Mouse (Mus musculus): ENCODE results near the gene Zfp580.
A peak's percentile ranks its signal among the peaks of the same experiment; 100 is the strongest.

Zfp580 gene

DNA sequence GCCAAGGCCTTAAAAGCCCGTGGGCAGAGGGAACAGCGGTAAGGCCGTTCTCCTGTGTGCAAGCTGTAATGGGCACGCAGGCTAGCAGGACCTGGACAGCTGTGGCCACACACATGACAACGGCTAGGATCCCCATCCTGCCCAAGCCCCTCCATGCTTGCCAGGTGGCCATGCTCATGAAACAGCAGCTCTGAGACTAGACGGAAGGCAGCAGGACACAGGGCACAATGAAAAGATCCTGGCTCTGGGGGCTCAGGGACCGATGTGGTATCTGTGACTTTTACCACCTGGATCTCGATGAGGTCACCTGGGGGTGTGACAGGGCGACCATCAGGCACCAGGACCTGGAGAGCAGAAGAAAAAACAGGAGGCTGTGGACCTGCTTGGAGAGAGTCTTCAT lies 15.2 kb upstream of the Zfp580 start:
- no peak for DNase-seq

DNA sequence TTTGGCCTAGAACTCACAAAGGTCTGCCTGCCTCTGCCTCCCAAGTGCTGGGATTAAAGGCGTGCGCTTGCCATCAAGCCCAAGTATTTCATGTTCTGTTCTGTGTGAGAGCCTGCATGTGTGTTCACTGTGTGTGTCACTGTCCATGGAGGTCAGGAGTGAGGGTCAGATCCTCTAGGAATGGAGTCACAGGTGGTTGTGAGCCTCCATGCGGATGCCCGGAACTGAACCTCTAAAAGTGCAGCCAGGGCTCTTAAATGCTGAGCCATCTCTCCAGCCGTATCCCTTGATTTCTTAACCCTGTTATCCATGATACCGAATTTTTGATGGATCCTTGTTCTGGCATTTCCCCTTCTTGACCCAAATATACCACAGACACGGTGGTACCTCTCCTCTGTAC lies 14.3 kb upstream of the Zfp580 start:
- DNase-seq: no peak

DNA sequence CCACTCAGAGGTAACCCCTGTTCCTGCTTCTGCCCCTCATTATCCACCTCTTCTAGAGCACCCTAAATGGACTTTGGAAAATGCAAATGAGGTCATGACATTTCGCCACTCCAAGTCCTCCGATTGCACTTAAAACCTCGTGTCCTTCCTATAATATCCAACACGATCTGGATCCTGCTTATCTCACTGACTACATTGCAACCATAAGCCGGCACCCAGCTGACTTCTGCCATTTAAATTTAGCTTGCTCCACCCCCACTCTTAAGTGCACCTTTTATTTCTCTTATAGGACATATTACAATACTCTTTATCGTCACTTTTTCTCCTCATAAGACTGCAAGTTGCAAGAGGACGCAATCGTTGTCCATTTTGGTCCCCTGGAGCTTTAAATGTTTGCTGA lies 13.9 kb upstream of the Zfp580 start:
- no peak for DNase-seq

DNA sequence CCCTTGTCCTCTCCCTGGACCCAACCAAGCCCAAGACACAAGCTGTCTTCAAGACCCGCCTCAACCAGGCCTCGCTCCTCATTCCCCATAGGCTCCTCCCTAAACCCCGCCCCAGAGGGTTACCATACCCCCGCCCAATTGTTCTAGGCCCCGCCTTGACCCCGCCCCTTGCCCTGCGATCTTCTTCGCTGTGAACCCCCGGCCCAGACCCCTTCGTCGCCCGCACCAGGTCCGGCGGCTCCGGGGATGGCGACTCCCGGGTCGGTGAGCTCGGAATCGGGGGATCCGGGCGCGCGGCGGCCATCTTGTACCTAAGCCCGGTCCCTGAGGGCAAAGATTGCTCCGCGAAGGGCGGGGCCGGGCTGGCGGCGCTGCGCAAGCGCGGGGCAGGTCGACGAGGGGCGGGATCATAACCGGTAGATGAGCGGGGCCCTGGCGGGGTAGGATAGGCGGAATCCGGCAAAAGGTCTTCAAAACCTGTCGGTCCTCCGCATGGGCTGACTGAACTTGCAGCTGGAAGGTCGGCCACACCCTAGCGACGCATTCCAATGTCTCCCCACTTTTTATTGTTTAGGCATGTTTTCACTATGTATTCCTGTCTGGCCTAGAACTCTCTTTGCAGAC lies 13.1 kb upstream of the Zfp580 start, which contains the start of gene Zfp784:
TSS of gene Zfp784 (minus strand) at position 338 of the 624 bp plus-strand sequence.
- peak; percentile 93 for DNase-seq

DNA sequence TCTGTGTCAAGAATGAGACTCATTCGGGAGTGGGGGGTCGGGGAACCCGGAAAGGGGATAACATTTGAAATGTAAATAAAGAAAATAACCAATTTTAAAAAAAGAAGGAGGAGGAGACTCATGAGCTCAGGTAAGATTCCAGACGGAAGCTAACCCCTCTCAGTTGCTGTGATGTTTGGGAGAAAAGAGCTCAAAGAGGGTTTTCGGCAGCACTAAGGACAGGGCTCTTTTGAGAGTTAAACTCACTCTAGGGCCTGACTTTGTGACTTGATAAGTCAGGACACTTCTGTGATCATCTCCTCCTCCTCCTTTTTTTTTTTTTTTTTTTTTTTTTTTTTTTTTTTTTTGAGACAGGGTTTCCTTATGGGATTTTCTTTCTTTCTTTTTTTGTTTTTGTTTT lies 12.4 kb upstream of the Zfp580 start:
- no peak for DNase-seq

DNA sequence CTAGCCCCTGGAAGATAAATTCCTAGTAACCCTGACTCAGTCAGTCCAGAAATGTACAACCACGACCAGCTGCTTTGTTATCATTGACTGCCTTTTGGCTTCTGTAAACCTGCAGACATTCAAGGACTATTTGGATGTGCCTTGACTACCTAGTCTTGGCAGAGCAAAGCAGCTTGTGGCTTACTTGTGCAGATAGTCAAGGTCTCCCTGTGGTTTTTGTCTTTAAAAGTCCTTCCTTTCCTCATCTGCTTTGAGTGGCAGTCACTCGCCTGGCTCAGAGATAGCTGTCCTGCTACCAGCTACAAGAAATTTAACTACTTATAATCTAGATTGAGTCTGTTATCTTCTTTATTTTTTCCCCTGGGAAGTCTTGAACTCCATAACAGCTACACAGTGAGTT lies 6.4 kb upstream of the Zfp580 start:
- no peak for DNase-seq

DNA sequence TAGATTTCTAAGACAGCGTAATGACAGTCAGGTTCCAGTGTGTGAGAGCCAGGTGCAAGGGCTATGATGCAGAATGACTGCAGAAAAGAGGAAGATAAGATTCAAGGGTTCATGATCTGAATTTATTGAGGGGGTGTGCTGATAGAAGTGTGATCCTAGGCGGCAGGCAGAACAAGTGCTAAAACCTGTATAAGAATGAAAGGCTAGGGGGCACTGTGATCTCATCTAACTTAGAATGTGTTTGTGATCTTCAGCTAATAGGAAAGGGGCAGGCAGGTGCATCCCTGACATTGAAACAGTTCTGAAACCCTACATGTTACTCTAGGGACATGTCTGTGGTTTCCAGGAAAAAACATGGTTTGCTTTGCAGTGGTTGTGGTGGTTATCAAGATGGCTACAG lies 5.2 kb upstream of the Zfp580 start:
- DNase-seq: no peak

DNA sequence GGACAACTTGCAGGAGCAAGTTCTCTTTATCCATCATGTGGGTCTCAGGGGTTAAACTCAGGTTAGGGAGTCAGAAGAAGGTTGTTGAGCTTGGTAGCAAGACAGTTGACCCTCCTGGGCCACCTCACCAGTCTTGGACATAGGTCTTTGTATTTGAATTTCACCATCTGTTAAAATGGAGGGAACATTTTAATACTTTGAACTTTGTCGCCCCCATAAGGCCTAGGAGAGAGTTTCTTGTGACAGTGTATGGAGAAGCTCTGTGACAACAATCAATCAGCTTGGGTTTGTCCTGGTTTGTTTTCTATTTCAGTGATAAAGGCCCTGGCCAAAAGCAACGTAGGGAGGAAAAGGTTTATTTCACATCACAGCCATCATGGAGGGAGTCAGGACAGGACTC lies 4.0 kb upstream of the Zfp580 start:
- DNase-seq: no peak

DNA sequence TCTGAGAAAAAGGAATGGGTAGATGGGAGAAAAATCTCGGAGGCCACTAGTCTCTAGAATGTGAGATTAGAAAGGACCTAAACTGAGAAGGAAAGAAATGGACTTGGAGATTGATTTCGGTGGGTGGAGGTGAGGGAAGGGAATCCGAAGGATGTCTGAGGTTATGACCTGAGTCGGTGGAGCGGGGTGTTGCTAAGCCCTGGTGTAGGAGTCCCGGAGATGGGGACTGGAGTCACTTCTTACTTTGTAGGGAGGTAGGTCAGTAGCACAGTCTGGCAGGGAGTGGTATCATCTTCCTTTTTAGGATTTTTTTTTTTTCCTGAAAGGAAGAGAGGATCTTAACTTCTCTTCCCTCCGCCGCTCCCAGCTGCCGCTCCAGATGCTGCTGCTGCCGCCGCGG lies 1.1 kb downstream of the Zfp580 start:
- DNase-seq: no peak

DNA sequence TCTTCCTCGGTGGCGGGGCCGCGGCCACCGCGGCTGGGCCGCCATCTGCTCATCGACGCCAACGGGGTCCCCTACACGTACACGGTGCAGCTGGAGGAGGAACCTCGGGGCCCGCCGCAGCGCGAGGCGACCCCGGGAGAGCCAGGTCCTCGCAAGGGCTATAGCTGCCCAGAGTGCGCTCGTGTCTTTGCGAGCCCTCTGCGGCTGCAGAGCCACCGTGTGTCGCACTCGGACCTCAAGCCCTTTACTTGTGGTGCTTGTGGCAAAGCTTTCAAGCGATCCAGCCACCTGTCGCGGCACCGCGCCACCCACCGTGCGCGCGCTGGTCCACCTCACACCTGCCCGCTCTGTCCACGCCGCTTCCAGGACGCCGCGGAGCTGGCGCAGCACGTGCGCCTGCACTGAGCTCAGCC lies 1.6 kb downstream of the Zfp580 start:
- no peak for DNase-seq

DNA sequence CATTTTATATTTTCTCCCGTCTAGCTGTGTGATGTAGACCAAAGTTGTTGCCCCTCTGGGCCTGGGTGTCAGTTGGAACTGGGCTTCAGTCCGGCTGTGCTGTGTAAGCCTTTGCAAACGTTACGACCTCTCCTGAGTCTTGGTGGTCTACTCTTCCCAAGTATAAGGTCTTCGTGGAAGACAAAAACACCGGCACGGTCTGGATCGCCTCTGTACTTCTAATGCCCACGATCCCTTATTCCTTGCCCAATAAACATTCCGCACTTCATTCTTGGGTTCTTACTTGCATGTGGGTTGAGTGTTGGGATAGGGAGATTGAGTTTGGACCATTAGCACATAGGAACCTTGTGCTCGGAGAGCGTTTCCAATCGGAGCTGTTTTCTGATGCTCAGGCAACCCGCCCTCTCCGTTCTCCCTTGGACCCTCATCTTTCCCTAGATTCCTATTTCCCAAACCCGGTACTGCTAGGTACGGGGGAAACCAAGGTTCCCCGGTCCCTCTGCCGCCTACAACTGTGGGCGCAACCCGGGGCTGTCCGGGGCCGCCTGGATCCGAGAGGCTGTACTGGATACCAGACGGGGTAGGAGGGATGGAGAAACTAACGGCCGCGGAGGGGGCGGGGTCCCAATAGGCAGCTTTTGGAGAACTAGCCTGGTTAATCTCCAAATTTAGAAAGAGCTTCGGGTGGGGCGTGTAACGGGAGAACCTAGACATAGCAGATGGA lies 2.3 kb downstream of the Zfp580 start:
- DNase-seq: no peak

DNA sequence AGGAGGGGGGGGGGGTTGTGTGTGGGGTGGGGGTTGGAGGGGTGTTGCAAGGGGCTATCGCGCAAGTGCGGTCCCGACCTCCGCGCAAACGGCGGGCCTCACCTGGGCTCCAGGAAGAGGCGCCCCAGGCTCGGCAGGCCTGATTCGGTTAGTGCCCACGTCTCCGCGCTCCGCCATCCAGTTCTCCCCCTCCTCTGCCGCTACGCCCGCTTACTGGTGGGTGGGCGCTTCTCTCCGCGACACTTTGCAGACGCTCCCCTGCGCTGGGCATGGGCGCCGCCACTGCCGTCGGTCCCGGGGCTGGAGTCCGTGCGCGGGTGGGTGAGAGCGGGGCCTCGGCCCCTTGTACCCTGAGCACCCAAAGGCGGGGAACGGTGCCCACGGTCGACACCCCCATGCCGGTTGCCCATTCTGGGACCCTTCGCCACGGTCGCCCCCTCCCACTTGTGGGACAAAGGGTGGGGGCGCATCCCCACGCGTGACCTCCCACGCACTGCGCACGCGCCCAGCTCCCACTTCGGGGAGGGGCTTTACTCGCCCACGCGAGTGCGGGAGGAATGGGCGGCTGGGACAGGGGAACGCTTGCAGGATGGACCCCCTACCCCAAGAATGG lies 5.4 kb downstream of the Zfp580 start:
- peak; percentile 67 for DNase-seq

DNA sequence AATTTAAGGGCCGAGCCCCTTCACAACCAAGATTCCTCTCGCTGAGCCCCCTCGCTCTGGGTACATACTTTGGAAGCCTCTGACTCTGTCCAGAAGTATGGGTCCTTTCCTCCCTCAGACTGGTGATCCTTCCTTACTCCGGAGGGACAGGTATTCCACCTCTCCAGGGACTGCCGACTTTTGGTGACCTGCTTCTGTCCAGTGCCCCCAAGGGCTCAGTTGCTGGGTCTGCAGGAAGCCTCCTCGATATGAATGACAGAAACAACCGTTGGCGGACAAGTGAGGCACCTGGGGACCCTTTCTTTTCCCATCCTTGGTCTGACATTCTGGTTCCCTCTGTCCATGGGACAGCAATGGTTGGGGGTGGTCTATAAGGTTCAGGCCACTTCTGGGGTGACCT lies 6.0 kb downstream of the Zfp580 start:
- DNase-seq: no peak

DNA sequence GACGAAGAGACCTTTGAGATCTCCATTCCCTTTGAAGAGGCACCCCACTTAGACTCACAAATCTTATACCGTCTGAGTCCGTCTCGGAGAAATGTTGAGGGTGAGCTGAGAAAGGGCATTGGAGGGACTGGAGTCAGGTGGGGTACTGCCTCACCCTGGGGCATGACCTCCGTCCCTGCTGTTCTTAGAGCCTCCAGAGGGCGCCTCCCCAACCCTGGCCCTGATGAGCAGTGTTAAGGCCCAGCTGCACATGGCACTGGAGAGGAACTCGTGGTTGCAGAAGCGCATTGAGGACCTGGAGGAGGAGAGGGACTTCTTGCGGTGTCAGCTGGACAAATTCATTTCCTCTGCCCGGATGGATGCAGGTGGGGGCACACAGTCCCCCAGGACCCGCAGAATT lies 6.5 kb downstream of the Zfp580 start:
- peak; percentile 25 for DNase-seq

DNA sequence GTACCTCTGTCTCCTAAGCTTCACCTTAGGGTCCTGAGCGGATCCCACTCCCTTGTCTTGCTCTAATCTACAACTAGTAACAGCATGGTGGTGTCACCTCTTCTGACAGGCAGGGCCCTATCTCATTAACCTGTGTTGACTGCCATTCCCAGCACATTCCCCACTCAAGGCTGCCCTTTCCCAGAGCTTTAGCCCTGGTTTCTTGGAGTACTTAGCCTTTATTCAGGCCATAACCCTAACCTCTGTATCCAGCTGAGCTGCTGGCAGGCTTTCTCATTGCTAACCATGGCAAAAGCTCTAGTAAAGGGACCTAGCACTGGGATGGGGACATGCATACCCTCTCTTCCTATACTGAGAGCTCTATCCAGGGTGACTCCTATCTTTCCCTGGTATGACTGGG lies 7.3 kb downstream of the Zfp580 start:
- no peak for DNase-seq

DNA sequence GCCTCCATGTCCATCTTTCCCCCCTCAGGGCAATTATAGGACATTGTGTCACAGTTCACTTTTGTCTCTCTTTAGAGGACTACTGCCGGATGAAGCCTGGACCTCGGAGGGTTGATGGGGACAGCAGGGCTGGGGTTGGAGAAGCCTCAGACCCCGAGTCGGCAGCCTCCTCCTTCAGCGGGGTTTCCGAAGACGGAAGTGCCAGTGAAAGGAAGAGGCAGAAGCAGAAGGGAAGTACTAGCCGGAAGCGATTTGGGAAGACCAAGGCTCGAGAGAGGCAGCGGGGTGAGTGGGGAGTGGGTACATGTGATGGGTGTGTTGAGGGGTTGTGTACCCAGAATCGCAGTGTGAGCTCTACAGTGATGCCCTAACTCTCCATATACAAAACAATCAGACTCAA lies 8.1 kb downstream of the Zfp580 start:
- DNase-seq: no peak

DNA sequence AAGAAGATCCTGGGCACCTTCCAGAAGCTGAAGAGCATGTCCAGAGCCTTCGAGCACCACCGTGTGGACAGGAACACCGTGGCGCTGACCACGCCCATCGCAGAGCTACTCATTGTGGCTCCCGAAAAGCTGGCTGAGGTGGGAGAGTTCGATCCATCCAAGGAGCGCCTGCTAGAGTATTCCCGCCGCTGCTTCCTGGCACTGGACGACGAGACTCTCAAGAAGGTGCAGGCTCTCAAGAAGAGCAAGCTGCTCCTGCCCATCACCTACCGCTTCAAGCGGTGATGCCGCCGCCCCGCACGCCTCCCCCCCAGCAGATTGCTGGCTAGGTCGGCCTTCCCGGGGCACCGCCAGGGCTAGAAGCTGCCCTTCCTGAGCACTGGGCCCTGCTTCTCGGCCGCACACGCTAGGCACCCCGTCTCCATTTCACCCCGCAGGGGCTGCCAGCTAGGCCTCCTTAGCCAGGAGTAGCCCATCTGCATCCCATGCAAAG lies 8.9 kb downstream of the Zfp580 start:
- DNase-seq: peak; percentile 81

DNA sequence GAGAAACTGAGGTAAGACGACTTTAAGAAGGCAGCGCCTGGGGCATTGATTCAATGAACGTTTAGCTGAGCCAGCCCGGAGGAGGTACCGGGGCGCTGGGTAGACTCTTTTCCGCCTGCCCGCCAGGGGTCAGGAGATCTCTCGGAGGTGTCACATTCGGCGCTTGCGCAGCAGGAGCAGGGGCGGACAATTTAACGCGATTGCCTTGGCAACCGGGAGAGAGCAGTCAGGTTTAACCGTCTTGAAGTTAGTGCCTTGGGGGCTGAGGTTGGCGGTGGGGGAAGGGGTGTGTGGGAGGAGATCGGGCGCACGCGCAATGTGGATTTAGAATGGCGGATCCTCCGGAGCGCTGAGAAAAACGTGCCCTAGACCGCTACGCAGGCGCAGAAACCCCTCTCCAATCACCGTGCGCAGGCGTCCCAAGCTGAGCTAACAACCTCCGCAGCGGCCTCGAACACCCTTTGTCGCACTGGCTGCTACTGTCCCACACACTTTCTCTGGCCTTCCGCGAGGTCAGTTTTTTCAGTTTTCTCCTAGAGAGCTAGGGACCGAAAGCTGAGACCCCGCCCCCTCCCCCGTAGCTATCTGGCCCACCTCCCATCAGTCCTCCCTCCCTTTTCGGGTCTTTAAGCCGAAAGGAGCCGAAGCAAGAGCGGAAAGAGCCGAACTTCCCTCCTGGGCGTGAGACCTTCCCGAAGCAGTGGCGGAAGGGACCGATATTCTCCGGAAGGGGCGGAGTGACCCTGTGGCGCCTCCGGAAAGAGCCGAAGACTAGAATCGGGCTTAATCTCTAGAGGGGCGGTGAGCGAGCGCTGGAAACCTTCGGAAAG lies 9.8 kb downstream of the Zfp580 start:
- DNase-seq: peak; percentile 98

DNA sequence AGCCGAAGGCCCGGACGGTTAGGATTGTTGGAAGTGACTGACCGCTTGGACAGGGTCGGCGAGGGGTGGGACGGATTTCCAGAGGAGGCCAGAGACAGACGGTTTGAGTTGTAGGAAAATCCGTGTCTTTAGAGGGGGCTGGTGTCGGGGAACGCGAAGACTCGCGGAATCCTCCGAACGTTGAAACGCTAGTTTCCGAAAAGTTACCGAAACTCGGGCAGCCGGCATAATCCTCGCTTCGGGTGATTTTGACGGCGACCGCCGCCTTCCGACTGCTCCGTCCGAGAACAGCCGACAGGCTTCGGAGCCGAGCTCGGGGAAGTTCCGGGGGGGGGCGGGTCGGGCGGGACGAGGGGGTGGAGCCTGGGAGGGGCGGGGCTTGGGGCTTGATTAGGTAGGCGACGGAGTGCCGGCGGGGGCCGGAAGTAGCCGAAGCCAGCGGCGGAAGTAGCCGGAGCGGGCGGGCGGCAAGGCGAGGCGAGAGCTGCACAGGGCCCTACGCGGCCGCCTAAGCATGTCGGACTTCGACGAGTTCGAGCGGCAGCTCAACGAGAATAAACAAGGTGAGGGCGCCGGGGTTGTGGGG lies 10.5 kb downstream of the Zfp580 start, which contains the start of gene U2af2:
TSS of gene U2af2 (plus strand) at position 370 of the 586 bp plus-strand sequence.
- peak; percentile 94 for DNase-seq

DNA sequence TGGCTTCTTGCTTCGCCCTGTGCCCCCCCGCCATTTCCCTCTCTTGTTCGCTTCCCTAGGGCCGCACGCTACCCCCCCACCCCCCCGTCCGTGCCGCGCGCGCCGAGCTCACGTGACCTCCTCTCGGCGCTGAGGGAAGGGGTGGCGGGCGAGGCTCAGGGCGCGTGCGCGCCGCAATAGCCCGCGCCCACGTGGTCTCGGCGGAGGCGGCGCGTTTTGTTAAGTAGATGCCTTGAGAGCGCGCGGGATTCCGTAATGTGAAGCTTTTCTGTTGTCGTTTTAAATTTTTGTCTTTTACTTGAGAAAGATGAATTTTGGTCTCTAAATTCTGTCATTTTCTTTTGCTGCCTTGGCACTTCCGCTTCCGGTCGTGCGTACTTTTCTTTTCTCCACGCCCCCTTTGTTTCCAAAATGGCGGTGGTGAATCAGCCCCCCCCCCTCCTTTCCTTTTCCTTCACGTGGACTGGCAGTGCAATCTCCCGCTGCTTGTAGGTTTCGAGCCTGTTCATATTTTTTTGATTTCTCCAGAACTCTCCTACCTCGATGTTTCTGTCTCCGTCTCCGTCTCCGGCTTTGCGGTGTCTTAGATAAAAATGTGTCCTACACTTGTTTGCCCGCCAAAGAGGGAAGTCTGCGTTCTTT lies 11.1 kb downstream of the Zfp580 start:
- DNase-seq: no peak

DNA sequence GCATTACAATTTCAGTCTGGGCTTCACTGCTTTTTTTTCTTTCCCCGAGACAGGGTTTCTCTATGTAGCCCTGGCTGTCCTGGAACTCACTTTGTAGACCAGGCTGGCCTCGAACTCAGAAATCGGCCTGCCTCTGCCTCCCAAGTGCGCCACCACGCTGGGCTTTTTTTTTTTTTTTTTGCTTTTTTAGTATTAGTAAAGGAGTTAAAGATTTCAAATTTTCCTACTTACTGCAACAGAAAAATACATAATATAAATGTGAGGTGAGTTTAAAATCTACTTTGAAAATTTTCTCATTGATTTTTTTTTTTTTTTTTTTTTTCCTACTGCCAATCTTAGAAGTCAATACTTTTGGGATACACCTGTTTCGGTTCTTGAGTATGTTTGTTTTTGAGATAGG lies 13.5 kb downstream of the Zfp580 start:
- DNase-seq: no peak

DNA sequence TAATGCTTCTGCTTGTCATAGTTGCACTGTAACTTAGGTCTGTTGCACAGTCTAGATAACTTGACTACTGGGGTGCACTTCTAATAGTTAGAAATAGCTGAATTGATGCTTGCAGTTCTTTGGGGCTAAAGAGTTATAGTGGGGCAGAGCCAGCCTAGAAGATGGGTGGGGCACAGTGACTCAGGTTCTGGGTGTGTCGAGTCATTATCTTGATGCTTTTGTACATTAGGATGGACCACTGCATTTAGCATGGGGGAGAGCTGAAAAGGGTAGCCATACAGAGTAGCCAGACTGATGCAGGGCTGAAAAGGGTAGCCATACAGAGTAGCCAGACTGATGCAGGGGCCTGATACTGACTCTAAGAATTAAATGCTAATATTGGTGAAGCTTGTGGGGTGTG lies 22.2 kb downstream of the Zfp580 start:
- no peak for DNase-seq
